Mouse (Mus musculus) neural tube, embryonic 13.5 days (tissue): ENCODE results near the gene Cfap54. TPM values are rescaled to one million over a fixed set of nuclear protein-coding genes. Genes with fewer than 3 reads are reported as not detected.

Experiments used
- ATAC-seq: fragments of 200-750 bp; cut with Nextera tagmentation; 2 replicates; pipeline ENCODE4 v1.8.0; 2017; ENCODE audit warnings: low read depth, mild to moderate bottlenecking, moderate TSS enrichment, moderate library complexity
- H3K27ac ChIP-seq: fragments of 300-500 bp; sonication (generic); replicated peaks from 2 replicates; pipeline ENCODE4 v1.5.1; 2015; ENCODE audit warnings: moderate library complexity, mild to moderate bottlenecking, inconsistent platforms
- H3K27me3 ChIP-seq: fragments of 300-500 bp; sonication (generic); 2 replicates; pipeline ENCODE4 v1.6.1; 2015; ENCODE audit warnings: mild to moderate bottlenecking, inconsistent platforms
- H3K36me3 ChIP-seq: fragments of 300-500 bp; sonication (generic); 2 replicates; pipeline ENCODE4 v1.6.1; 2015; ENCODE audit warnings: mild to moderate bottlenecking, inconsistent platforms
- H3K4me1 ChIP-seq: fragments of 300-500 bp; sonication (generic); replicated peaks from 2 replicates; pipeline ENCODE4 v1.6.1; 2015; ENCODE audit warnings: inconsistent platforms
- H3K4me2 ChIP-seq: fragments of 300-500 bp; sonication (generic); 2 replicates; pipeline ENCODE4 v1.6.1; 2015; ENCODE audit warnings: inconsistent platforms, mild to moderate bottlenecking, moderate library complexity
- H3K4me3 ChIP-seq: fragments of 300-500 bp; sonication (generic); 2 replicates; pipeline ENCODE4 v1.5.1; 2015; ENCODE audit warnings: mild to moderate bottlenecking, inconsistent platforms
- H3K9ac ChIP-seq: fragments of 300-500 bp; sonication (generic); 2 replicates; pipeline ENCODE4 v1.6.1; 2015; ENCODE audit warnings: moderate library complexity, mild to moderate bottlenecking, inconsistent platforms
- H3K9me3 ChIP-seq: fragments of 300-500 bp; sonication (generic); 2 replicates; pipeline ENCODE4 v1.6.1; 2016; ENCODE audit warnings: inconsistent platforms
- WGBS: fragments of 180-500 bp; shearing (Covaris S2); methylation state at CpG from one replicate; pipeline ENCODE4 v1.1.7; 2015; 5-methylcytosine and 5-hydroxymethylcytosine counted together
- polyA plus RNA-seq: library from polyadenylated mRNA; unstranded; fragments of >200 nt; fragmentation: Nextera tagmentation; extraction: Ambion mirVana; gene quantifications from 2 replicates; pipeline ENCODE4 v1.2.1, GENCODE M21; 2015

Cfap54 gene
- polyA plus RNA-seq, 1 experiment from 2014 or later, result 0.88 TPM

GRCm38 (mm10) chr10:92918551-92918950 lies 162.9 kb downstream of the Cfap54 start:
- ATAC-seq, result no peak
- Histone ChIP-seq H3K4me3 (no peak overlapping the region), H3K36me3 (no peaks in the 10 kb centered on the region), H3K4me1 (no peaks in the 10 kb centered on the region), H3K4me2 (no peak overlapping the region), H3K9ac (no peak overlapping the region), H3K27me3 (no peaks in the 10 kb centered on the region; the same call in 1 of the 2 replicates), H3K9me3 (no peaks in the 10 kb centered on the region), H3K27ac (no peak overlapping the region)
- WGBS, result 72% methylated on average over 1 of the region's 1 CpGs

GRCm38 (mm10) chr10:92907246-92907645 lies 174.2 kb downstream of the Cfap54 start:
- Histone ChIP-seq H3K9me3 (no peaks in the 10 kb centered on the region), H3K36me3 (no peaks in the 10 kb centered on the region), H3K27ac (no peak overlapping the region), H3K4me2 (no peak overlapping the region), H3K9ac (no peak overlapping the region), H3K4me1 (0 out of 2 replicates have a peak, but pooled peaks cover 4% of the 10 kb centered on the region), H3K4me3 (no peak overlapping the region), H3K27me3 (peaks cover 35% of the 10 kb centered on the region)
- ATAC-seq, result peak; percentile 53
- WGBS, result 31% methylated on average over 6 of the region's 6 CpGs

GRCm38 (mm10) chr10:92888466-92888865 lies 193.0 kb downstream of the Cfap54 start:
- Histone ChIP-seq H3K4me1 (no peaks in the 10 kb centered on the region), H3K27ac (no peak overlapping the region), H3K4me2 (no peak overlapping the region), H3K27me3 (no peaks in the 10 kb centered on the region), H3K9me3 (no peaks in the 10 kb centered on the region), H3K36me3 (no peaks in the 10 kb centered on the region), H3K4me3 (no peak overlapping the region), H3K9ac (no peak overlapping the region)
- WGBS, result 91% methylated on average over 6 of the region's 6 CpGs
- ATAC-seq, result no peak

GRCm38 (mm10) chr10:92878000-92878399 lies 203.4 kb downstream of the Cfap54 start:
- ATAC-seq, result no peak
- Histone ChIP-seq H3K9ac (no peak overlapping the region), H3K4me2 (no peak overlapping the region), H3K4me3 (no peak overlapping the region), H3K4me1 (no peaks in the 10 kb centered on the region), H3K9me3 (no peaks in the 10 kb centered on the region), H3K27me3 (no peaks in the 10 kb centered on the region), H3K27ac (no peak overlapping the region), H3K36me3 (no peaks in the 10 kb centered on the region)
- 89% methylated on average over 3 of the region's 3 CpGs for WGBS

- no peaks in the 10 kb centered on the region for H3K9me3 ChIP-seq
- H3K4me1 ChIP-seq, result no peaks in the 10 kb centered on the region
- H3K27me3 ChIP-seq, result no peaks in the 10 kb centered on the region
- no peaks in the 10 kb centered on the region for H3K36me3 ChIP-seq
- WGBS, result 92% methylated on average over 9 of the region's 9 CpGs
- H3K27ac ChIP-seq, result no peak overlapping the region
- no peak overlapping the region for H3K9ac ChIP-seq
- H3K4me3 ChIP-seq, result no peak overlapping the region
- no peak overlapping the region for H3K4me2 ChIP-seq
- no peak for ATAC-seq
Observed at GRCm38 (mm10) chr10:92840980-92841379, 240.4 kb downstream of the Cfap54 start.

GRCm38 (mm10) chr10:92837572-92837971 lies 243.8 kb downstream of the Cfap54 start:
- H3K36me3 ChIP-seq, result no peaks in the 10 kb centered on the region
- H3K9ac ChIP-seq, result no peak overlapping the region
- H3K4me1 ChIP-seq, result no peaks in the 10 kb centered on the region
- no peak overlapping the region for H3K27ac ChIP-seq
- no peaks in the 10 kb centered on the region for H3K27me3 ChIP-seq
- 34% methylated on average over 5 of the region's 5 CpGs for WGBS
- ATAC-seq, result peak; percentile 50
- H3K4me2 ChIP-seq, result no peak overlapping the region
- H3K9me3 ChIP-seq, result no peaks in the 10 kb centered on the region
- no peak overlapping the region for H3K4me3 ChIP-seq

- Histone ChIP-seq H3K4me2 (no peak overlapping the region), H3K9ac (no peak overlapping the region), H3K4me3 (no peak overlapping the region), H3K4me1 (no peaks in the 10 kb centered on the region), H3K27ac (no peak overlapping the region), H3K9me3 (no peaks in the 10 kb centered on the region), H3K36me3 (no peaks in the 10 kb centered on the region), H3K27me3 (no peaks in the 10 kb centered on the region)
- WGBS, result 64% methylated on average over 2 of the region's 2 CpGs
- no peak for ATAC-seq
Observed at GRCm38 (mm10) chr10:92837045-92837444, 244.4 kb downstream of the Cfap54 start.

- 90% methylated on average over 4 of the region's 4 CpGs for WGBS
Observed at GRCm38 (mm10) chr10:92821499-92821898, 259.9 kb downstream of the Cfap54 start.

GRCm38 (mm10) chr10:92818190-92818589 lies 263.2 kb downstream of the Cfap54 start:
- H3K27me3 ChIP-seq, result no peaks in the 10 kb centered on the region; the same call in 1 of the 2 replicates

More at GRCm38 (mm10) chr10:92821499-92821898, 259.9 kb downstream of the Cfap54 start:
- H3K9me3 ChIP-seq, result no peaks in the 10 kb centered on the region
- no peaks in the 10 kb centered on the region for H3K36me3 ChIP-seq
- no peaks in the 10 kb centered on the region for H3K4me1 ChIP-seq
- no peak overlapping the region for H3K9ac ChIP-seq
- no peak for ATAC-seq
- no peak overlapping the region for H3K4me3 ChIP-seq
- no peaks in the 10 kb centered on the region; the same call in 1 of the 2 replicates for H3K27me3 ChIP-seq
- no peak overlapping the region for H3K4me2 ChIP-seq
- H3K27ac ChIP-seq, result no peak overlapping the region

GRCm38 (mm10) chr10:92816903-92817302 lies 264.5 kb downstream of the Cfap54 start:
- no peak for ATAC-seq
- Histone ChIP-seq H3K4me3 (no peak overlapping the region), H3K4me2 (no peak overlapping the region), H3K9ac (no peak overlapping the region), H3K36me3 (no peaks in the 10 kb centered on the region), H3K27me3 (no peaks in the 10 kb centered on the region; the same call in 1 of the 2 replicates), H3K4me1 (no peaks in the 10 kb centered on the region), H3K9me3 (no peaks in the 10 kb centered on the region), H3K27ac (no peak overlapping the region)
- 74% methylated on average over 5 of the region's 5 CpGs for WGBS

More at GRCm38 (mm10) chr10:92818190-92818589, 263.2 kb downstream of the Cfap54 start:
- no peak overlapping the region for H3K4me2 ChIP-seq
- no peaks in the 10 kb centered on the region for H3K4me1 ChIP-seq
- H3K36me3 ChIP-seq, result no peaks in the 10 kb centered on the region
- no peak overlapping the region for H3K27ac ChIP-seq
- 44% methylated on average over 5 of the region's 5 CpGs for WGBS
- ATAC-seq, result no peak
- no peak overlapping the region for H3K9ac ChIP-seq
- H3K9me3 ChIP-seq, result no peaks in the 10 kb centered on the region
- no peak overlapping the region for H3K4me3 ChIP-seq

GRCm38 (mm10) chr10:92810894-92811293 lies 270.5 kb downstream of the Cfap54 start:
- H3K9ac ChIP-seq, result no peak overlapping the region
- H3K36me3 ChIP-seq, result no peaks in the 10 kb centered on the region
- no peak for ATAC-seq
- no peak overlapping the region for H3K4me3 ChIP-seq
- WGBS, result 85% methylated on average over 9 of the region's 9 CpGs
- no peaks in the 10 kb centered on the region for H3K27me3 ChIP-seq
- H3K27ac ChIP-seq, result no peak overlapping the region
- H3K4me1 ChIP-seq, result no peaks in the 10 kb centered on the region
- no peak overlapping the region for H3K4me2 ChIP-seq
- H3K9me3 ChIP-seq, result no peaks in the 10 kb centered on the region

GRCm38 (mm10) chr10:92791908-92792307 lies 289.5 kb downstream of the Cfap54 start:
- Histone ChIP-seq H3K9me3 (no peaks in the 10 kb centered on the region), H3K36me3 (no peaks in the 10 kb centered on the region), H3K27ac (no peak overlapping the region), H3K27me3 (0 out of 2 replicates have a peak, but pooled peaks cover 6% of the 10 kb centered on the region), H3K9ac (no peak overlapping the region), H3K4me1 (peaks cover 34% of the 10 kb centered on the region), H3K4me3 (no peak overlapping the region), H3K4me2 (no peak overlapping the region)
- no peak for ATAC-seq
- WGBS, result 30% methylated on average over 10 of the region's 10 CpGs

GRCm38 (mm10) chr10:92791531-92791900 lies 289.9 kb downstream of the Cfap54 start:
- no peak overlapping the region for H3K9ac ChIP-seq
- no peak overlapping the region for H3K4me3 ChIP-seq
- ATAC-seq, result no peak
- peaks cover 34% of the 10 kb centered on the region for H3K4me1 ChIP-seq
- WGBS, result 23% methylated on average over 9 of the region's 9 CpGs
- H3K9me3 ChIP-seq, result no peaks in the 10 kb centered on the region
- H3K4me2 ChIP-seq, result 0 out of 2 replicates have a peak overlapping the region, but pooled peaks have one; percentile 21
- H3K27me3 ChIP-seq, result 0 out of 2 replicates have a peak, but pooled peaks cover 6% of the 10 kb centered on the region
- no peaks in the 10 kb centered on the region for H3K36me3 ChIP-seq
- H3K27ac ChIP-seq, result no peak overlapping the region
